Mouse (Mus musculus) C2C12 (cell line): ENCODE data around the gene Relb.

Source experiments
- CTCF ChIP-seq: IDR thresholded peaks from one replicate; pipeline ENCODE4 v1.5.1; 2011; ENCODE audit not compliant: control insufficient read depth, insufficient read depth, insufficient read length
- USF1 ChIP-seq: IDR thresholded peaks from one replicate; pipeline ENCODE4 v1.6.1; 2011; ENCODE audit warnings: low read depth, mild to moderate bottlenecking, control low read depth, moderate library complexity

- no peak for TF ChIP-seq CTCF
- no peak for TF ChIP-seq USF1
These were observed 36.0 kb downstream of the Relb start for GRCm38 (mm10) chr7:19593061-19593730.
